Mouse (Mus musculus): Measurements from ENCODE around the gene Snx29.

Snx29 gene

GRCm38 (mm10) chr16:11455545-11456140 is 132.9 kb downstream of the Snx29 start:
- DNase-seq, result no peak

DNA sequence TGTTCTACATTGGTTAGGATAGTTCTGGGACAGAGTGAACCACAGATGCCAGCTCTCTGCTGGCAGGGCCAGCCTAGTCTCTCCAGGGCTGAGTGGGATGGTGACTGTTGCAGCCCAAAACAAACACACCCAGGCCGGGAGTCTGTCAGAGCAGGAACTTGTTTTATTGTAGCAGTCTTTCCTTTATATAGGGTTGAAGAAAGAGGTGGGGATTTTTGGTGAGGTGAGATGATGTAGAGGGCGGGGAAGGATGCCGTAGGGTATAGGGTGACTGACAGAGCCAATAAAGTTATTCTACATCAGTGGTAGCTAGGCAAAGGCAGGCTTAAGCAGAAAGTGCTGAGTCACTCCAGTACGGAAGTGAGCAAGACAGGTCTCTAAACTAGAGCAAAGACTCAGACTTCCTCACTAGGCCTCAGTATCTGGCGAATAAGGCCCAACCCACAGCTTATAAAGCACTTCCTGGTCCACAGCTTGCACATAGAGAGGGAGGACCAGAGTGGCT is 133.5 kb downstream of the Snx29 start:
- peak; percentile 57 for DNase-seq

DNA sequence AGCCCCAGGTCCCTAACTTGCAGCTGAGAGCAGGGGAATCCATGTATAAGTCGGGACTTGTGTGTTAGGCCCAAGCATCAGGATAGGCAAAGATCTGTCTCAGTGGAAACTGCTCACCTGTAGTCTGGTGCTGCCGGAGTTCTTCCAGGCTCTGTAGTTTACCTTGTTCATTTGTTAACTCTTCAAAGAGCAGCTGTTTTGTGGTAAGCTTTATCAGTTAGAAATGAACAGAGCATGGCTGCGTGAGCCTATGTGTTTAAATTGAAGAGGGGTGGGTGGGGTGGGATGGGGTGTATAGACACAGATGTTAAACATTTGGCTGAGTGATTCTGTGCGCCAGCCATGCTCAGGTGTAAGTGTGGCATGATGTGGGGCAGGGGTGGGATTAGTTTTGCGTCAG is 134.4 kb downstream of the Snx29 start:
- DNase-seq, result no peak

- DNase-seq, result no peak
Observed at GRCm38 (mm10) chr16:11457609-11458350, 135.1 kb downstream of the Snx29 start.

GRCm38 (mm10) chr16:11460210-11460609 is 137.5 kb downstream of the Snx29 start:
- DNase-seq, result no peak

- DNase-seq, result peak; percentile 74
Observed at GRCm38 (mm10) chr16:11461612-11462011, 138.9 kb downstream of the Snx29 start.

DNA sequence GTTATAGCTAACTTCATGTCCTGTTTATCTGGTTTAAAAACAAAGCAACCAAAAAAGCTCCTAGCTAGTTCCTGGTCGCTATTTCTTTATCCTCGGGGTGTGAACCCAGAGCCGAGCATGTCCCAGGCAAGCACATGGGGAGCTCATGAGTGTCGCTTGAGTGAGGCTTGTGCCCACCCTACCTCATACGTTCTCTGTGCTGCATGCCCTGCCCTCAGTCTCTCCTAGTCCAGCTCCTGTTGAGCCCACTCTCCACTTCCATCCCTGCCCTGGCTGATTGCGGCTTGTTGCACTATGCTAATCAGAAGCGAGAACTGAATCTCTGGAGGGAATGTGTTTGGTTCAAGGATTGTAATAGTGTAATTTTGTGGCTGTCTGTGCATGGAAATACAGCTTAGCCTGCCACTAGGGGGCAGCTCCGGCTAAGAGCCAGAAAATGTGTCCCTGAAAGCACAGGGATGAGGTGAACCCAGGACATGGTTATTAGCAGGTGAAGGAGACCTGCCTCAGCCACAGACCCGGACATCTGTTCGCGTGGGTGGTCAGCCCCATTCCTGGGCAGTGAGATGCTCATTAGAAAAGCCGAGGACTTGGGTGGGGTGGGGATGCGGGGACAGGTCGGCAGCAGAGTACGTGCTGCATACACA is 145.9 kb downstream of the Snx29 start:
- peak; percentile 76 for DNase-seq

DNA sequence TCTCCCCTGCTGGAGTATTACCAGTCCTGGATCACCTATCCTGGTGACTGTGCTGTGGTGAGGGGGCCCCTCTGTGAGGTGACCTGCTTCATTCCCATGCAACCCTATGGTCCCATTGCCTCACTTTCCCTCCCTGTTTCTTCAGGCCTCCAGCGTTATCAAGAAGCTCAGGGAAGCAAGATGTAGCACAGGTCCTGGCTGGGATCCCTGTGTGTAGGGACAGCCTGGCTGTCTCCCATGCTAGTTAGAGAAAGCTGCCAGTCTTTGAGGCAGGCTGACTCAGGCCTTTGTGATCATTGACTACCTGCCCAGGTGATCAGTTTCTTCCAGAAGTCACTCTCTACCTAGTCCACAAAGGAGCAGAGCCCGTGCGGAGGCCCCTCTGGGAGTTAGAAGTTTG is 146.8 kb downstream of the Snx29 start:
- DNase-seq, result no peak

DNA sequence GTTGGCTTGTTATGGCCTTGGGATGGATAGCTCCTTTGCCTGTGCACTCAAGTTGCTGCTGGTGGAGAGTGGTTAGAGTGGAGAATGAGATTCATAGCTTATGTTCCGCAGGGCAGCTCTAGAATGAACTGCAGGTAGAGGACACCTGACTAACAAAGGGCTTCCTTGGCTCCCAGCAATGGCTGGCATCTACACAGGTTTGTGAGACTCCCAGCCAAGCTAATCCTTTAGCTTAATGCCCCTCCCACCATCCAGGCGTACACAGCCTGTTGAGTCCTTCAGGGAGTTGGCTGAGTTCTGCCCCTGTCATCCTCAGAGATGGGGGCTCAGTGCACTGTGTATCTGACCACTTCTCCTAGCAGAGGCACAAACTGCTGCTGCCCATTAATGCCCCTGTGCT is 148.5 kb downstream of the Snx29 start:
- DNase-seq, result no peak

GRCm38 (mm10) chr16:11472852-11473251 is 150.1 kb downstream of the Snx29 start:
- no peak for DNase-seq

DNA sequence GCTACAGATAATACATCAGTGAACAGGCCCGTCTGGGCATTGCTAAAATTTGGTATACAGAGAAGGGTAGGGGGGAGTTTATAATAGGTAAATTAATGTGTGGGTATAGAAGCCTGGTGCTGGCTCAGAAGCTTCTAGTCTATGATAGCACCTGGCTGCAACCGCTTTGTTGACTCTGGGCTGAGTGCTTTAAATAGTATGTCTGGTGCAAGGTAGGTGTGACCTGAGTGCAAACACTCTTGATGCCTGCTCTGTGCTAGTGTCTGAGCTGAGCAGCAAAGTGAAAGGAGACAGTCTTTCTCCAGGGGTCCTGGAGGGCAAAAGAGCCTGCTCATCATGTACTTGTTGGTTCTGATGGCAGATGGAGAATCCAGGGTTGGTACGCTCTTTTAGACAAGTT is 150.8 kb downstream of the Snx29 start:
- peak; percentile 78 for DNase-seq

DNA sequence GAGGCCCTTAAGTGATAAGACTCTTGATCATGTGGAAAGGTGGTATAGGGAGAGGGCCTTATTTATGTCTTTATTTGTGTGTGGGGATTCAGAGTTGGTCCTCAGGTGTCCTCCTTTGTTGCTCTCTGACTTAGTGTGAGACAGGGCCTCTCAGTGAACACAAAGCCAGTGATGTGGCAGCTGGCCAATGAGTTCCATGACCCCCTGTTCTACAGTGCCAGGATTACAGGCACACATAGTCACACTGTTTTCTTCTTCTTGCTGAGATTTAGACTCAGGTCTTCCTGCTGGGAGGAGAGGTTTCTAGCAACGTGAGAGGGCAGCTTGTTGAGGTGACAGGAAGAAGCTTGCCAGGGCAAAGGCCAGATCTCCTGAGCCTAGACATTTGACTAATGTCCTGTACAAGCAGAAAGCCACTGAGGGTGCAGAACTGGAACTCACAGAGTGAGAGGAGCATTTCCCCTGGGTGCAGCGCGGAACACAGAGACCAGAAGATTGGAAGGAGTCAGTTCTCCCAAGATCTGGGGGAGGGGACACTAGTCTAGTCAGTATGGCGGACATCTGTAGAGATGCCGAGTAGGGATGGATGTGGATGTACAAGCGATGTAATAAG is 151.3 kb downstream of the Snx29 start:
- no peak for DNase-seq

DNA sequence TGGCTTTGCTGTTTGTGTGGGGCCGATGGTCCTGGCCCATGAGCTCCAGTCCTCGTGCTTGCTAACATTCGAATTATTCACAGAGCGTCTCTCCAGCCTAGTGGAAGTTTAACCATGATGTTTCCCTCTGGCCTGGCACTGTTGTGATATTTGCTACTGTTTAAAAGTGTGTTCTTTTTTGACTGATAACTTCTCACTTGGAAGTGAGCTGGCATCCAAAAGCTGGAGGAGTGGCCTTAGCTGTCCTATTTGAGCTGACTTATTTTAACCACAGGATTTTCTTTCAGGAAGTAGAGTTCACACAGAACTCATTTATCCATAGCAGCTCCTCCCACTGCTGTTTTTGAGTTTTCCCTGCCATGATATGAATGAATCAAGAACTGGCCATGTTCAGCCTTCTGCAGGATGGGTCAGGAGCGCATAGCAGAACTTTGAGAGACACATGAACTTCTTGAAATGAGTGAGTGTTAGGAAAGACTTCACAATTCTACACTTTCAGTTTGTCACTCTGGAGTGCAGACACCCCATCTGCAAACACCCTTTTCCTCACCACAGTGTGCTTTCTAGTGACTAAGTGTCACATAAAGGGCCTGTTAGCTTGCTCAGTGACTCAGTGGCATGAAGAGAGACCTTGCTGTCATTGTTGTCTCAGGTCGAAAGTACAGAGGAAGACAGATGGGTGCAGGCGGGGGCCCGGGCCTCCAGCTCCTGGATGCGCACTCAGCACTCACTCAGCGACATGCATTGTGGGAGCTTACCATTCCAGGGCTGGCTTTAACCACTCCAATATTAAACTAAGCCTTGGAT is 152.6 kb downstream of the Snx29 start:
- peak; percentile 13 for DNase-seq

DNA sequence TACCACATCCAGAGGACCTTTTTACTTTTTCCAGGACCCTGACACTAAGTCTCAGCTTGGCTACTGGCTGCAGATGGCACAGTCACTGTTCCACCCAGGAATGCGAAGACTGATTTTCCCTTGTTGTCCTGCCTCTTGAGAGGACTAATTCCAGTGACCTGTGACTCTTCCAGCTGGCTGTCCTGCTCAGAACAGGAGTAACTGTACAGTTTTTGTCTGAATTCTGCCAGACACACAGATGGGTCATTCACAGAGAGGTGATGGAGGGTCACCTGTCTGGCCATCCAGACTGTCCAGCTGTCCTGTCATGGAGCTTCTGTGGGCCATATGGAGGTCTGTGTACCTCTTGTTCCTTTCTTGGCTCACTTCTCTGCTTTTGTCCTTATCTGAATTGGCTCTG is 153.6 kb downstream of the Snx29 start:
- DNase-seq, result no peak

DNA sequence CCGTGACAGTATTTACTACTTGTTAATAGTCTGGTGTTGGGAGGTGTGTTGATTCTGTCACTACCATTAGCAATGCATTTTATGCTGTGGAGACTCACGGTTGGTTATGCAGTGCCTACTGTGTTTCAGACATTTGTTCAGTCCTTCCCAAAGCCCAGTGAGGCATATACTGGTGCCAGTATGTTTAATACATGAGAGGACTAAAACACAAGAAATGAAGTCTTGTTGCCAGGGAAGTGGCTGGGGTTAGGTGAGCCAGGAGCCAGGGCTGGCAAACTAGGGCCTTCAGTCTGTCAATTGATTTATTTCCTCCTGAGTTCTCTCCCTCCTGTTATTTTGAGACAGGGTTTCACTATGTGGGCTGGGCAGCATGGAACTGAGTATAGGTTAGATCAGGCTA is 154.3 kb downstream of the Snx29 start:
- no peak for DNase-seq

GRCm38 (mm10) chr16:11477591-11477990 is 154.9 kb downstream of the Snx29 start:
- DNase-seq, result no peak

- no peak for DNase-seq
Observed at GRCm38 (mm10) chr16:11479605-11480004, 156.9 kb downstream of the Snx29 start.

DNA sequence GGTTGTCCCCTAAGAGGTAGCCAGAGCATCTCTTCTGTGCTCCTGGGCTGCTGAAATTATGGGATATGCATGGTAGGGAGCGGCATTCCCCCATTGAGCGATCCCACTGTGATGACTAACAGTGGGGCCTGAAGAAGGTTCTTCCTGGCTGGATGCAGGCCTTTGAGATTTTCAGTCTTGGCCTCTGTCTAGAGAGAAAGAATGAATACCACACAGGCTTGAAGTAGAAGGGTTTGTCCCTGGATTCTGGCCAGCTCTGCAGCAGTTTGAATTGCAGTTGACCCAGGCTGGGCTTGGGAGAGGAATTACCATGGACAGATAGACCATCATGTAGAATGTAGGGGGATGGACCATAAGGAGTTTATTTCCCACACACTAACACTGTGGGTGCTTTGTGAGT is 159.5 kb downstream of the Snx29 start:
- DNase-seq, result peak; percentile 39

GRCm38 (mm10) chr16:11494895-11495294 is 172.2 kb downstream of the Snx29 start:
- DNase-seq, result no peak

GRCm38 (mm10) chr16:11495923-11496616 is 173.4 kb downstream of the Snx29 start:
- no peak for DNase-seq

- DNase-seq, result no peak
Observed at GRCm38 (mm10) chr16:11496721-11497120, 174.0 kb downstream of the Snx29 start.

GRCm38 (mm10) chr16:11500061-11500460 is 177.4 kb downstream of the Snx29 start:
- no peak for DNase-seq

All from lung, postnatal 36 days (tissue).